Mouse (Mus musculus): ENCODE measurements at regions not wholly inside any gene's neighbourhood (a gene's known extent, or its start where the extent isn't known, plus 50 kb on each side); places are given as distances from the start of the nearest gene placed in this dataset.

- TF ChIP-seq CTCF (IDR thresholded peaks at IDR 0.05; ENCODE audit: insufficient read depth, low read length) (no peak), POLR2A (IDR thresholded peaks at IDR 0.05; ENCODE audit: borderline replicate concordance, extremely low read depth, low read depth, low read length) (no peak)
Observed at GRCm38 (mm10) chr17:81133227-81133626, 68.3 kb upstream of the Thumpd2 start.

Measured in lung, adult 2 months (tissue).